Comparison of ENCODE assay signal across 24 mouse cellular contexts in the genomic region with DNA sequence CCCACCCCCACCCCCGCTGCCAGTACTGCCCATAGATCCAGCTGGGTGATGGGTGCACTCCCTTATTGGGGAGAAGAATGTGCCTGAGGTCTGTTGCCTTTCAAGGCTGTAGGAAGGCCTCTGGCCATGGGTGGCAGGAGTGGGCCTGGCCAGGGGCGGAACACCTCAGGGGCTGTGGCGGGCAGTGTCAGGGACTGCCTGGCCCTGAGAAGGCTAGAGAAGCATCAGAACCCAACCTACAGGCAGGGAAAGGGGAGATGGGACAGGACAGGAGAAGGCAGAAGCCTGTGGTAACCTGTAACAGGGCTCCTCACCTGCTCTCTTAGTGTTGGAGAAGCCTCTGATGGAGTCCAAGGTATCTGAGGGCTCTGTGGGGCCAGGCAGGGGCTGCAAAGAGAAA. TPM values are rescaled to one million over a fixed set of nuclear protein-coding genes. Genes with fewer than 3 reads are reported as not detected.
"Had no signal": no experiment of that assay in that cellular context is flagged by ENCODE, and none has a peak within 500 bp of the region (broad histone marks: within the 10 kb centered on the region; RNA-seq: fewer than 3 reads in every experiment).

No protein-coding gene starts in this region.

- H3K9me3 ChIP-seq: liver, embryonic 13.5 days; liver, embryonic 15.5 days; lung, embryonic 15.5 days; megakaryocyte, embryonic 14.5 days; midbrain, embryonic 13.5 days; midbrain, embryonic 15.5 days; neural tube, embryonic 13.5 days; neural tube, embryonic 15.5 days; stomach, embryonic 15.5 days had no signal

- H3K27ac ChIP-seq: liver, embryonic 13.5 days; liver, embryonic 15.5 days; lung, embryonic 15.5 days; macrophage; midbrain, embryonic 13.5 days; midbrain, embryonic 15.5 days; neural tube, embryonic 13.5 days; neural tube, embryonic 15.5 days; stomach, embryonic 15.5 days had no signal

- H3K36me3 ChIP-seq: midbrain, embryonic 15.5 days; neural tube, embryonic 15.5 days had no signal

- H3K4me2 ChIP-seq: liver, embryonic 13.5 days; liver, embryonic 15.5 days; lung, embryonic 15.5 days; midbrain, embryonic 11.5 days; midbrain, embryonic 13.5 days; midbrain, embryonic 15.5 days; neural tube, embryonic 13.5 days; neural tube, embryonic 15.5 days; stomach, embryonic 15.5 days had no signal

- ATAC-seq: liver, postnatal 0 days; midbrain, embryonic 13.5 days; midbrain, embryonic 15.5 days had no signal

- H3K4me3 ChIP-seq: liver, embryonic 13.5 days; liver, embryonic 15.5 days; lung, embryonic 15.5 days; megakaryocyte, embryonic 14.5 days; midbrain, embryonic 13.5 days; midbrain, embryonic 15.5 days; myocyte; neural tube, embryonic 13.5 days; neural tube, embryonic 15.5 days; stomach, embryonic 15.5 days had no signal

- H3K9ac ChIP-seq: liver, embryonic 13.5 days; liver, embryonic 15.5 days; liver, postnatal 0 days; lung, embryonic 15.5 days; midbrain, embryonic 13.5 days; midbrain, embryonic 15.5 days; neural tube, embryonic 13.5 days; neural tube, embryonic 15.5 days; stomach, embryonic 15.5 days had no signal

- DNase-seq: liver, embryonic 13.5 days; liver, postnatal 0 days; lung, adult 2 months; lung, postnatal 14 days; lung, postnatal 36 days; retina, postnatal 1 day; right cerebral cortex, adult 18-20 months; right cerebral cortex, postnatal 25 days; right cerebral cortex, postnatal 4 days; thymus, adult 18-20 months; thymus, postnatal 25 days; thymus, postnatal 4 days had no signal

- H3K27me3 ChIP-seq: liver, embryonic 13.5 days; liver, embryonic 15.5 days; lung, embryonic 15.5 days; midbrain, embryonic 13.5 days; midbrain, embryonic 15.5 days; neural tube, embryonic 13.5 days; neural tube, embryonic 15.5 days; stomach, embryonic 15.5 days had no signal

RNA-seq across cellular contexts. Expression of gene Pla2g3, which starts 42.6 kb away (rescaled TPM):
- total RNA-seq: megakaryocyte progenitor cell, adult 5-6 weeks had no signal
- polyA plus RNA-seq: macrophage had no signal
